Mouse (Mus musculus) megakaryocyte, adult 5-6 weeks (primary cell): Measurements from ENCODE around the gene Srarp. TPM values are rescaled to one million over a fixed set of nuclear protein-coding genes. Genes with fewer than 3 reads are reported as not detected.

Experiments used
- ATAC-seq: 2 replicates; pipeline ENCODE4 v1.8.0; 2016; ENCODE audit warnings: mild to moderate bottlenecking, inconsistent platforms; ENCODE audit not compliant: poor library complexity, severe bottlenecking
- total RNA-seq, 2 experiments: library from RNA; stranded (forward) in 1 of 2; stranded (reverse) in 1 of 2; fragments of 153-499, 151-499 nt in 1 of 2; fragments of 221-1000, 200-1000 nt in 1 of 2; gene quantifications; 2 replicates each; pipeline versions ENCODE4 v1.2.3 to v1.2.4; 2015 to 2017

The Srarp gene
- total RNA-seq, 2 experiments from 2014 or later: not detected

GRCm38 (mm10) chr4:141397861-141398260 is 38.0 kb downstream of the Srarp start:
- no peak for ATAC-seq

- ATAC-seq: no peak
Measured at GRCm38 (mm10) chr4:141394751-141395150, 41.2 kb downstream of the Srarp start.

- no peak for ATAC-seq
Measured at GRCm38 (mm10) chr4:141391293-141391692, 44.6 kb downstream of the Srarp start.

- no peak for ATAC-seq
Measured at GRCm38 (mm10) chr4:141389366-141390150, 46.3 kb downstream of the Srarp start.

GRCm38 (mm10) chr4:141387933-141388332 is 48.0 kb downstream of the Srarp start:
- ATAC-seq: no peak

- ATAC-seq: peak; percentile 82
Measured at GRCm38 (mm10) chr4:141387093-141387784, 48.7 kb downstream of the Srarp start.

- no peak for ATAC-seq
Measured at GRCm38 (mm10) chr4:141386150-141386549, 49.8 kb downstream of the Srarp start.

GRCm38 (mm10) chr4:141385275-141385674 is 50.6 kb downstream of the Srarp start:
- peak; percentile 77 for ATAC-seq

Other genes with a start within 250 kb of the Srarp start
- gene Rsg1, start 222.1 kb downstream of the Srarp start, total RNA-seq (2015): not detected in 2 replicates
- 0.77 and 0.95 TPM in 2 replicates for gene Rsg1, start 222.1 kb downstream of the Srarp start, total RNA-seq (2017)
- gene Arhgef19, start 196.6 kb downstream of the Srarp start, total RNA-seq (2015): not detected in 2 replicates
- gene Arhgef19, start 196.6 kb downstream of the Srarp start, total RNA-seq (2017): not detected in 2 replicates
- 1.1 TPM in 2 replicates for gene Epha2, start 134.9 kb downstream of the Srarp start, total RNA-seq (2015)
- gene Epha2, start 134.9 kb downstream of the Srarp start, total RNA-seq (2017): 1.3 and 2.1 TPM in 2 replicates
- gene Fam131c, start 67.9 kb downstream of the Srarp start, total RNA-seq (2015): not detected in 2 replicates
- not detected in 2 replicates for gene Fam131c, start 67.9 kb downstream of the Srarp start, total RNA-seq (2017)
- not detected in 2 replicates for gene Clcnka, start 37.4 kb downstream of the Srarp start, total RNA-seq (2015)
- not detected in 2 replicates for gene Clcnka, start 37.4 kb downstream of the Srarp start, total RNA-seq (2017)
- not detected in 2 replicates for gene Clcnkb, start 20.1 kb downstream of the Srarp start, total RNA-seq (2015)
- gene Clcnkb, start 20.1 kb downstream of the Srarp start, total RNA-seq (2017): not detected in 2 replicates
- gene Hspb7, start 15.3 kb downstream of the Srarp start, total RNA-seq (2015): not detected in 2 replicates
- gene Hspb7, start 15.3 kb downstream of the Srarp start, total RNA-seq (2017): not detected in 2 replicates
- 12.7 TPM in 2 replicates for gene Zbtb17, start 8.5 kb upstream of the Srarp start, total RNA-seq (2015)
- 12.5 and 19.4 TPM in 2 replicates for gene Zbtb17, start 8.5 kb upstream of the Srarp start, total RNA-seq (2017)
- gene Spen, start 102.5 kb upstream of the Srarp start, total RNA-seq (2015): 30.4 and 34.2 TPM in 2 replicates
- 28.7 and 39.3 TPM in 2 replicates for gene Spen, start 102.5 kb upstream of the Srarp start, total RNA-seq (2017)
- gene Fblim1, start 170.0 kb upstream of the Srarp start, total RNA-seq (2015): not detected in 2 replicates
- not detected in 2 replicates for gene Fblim1, start 170.0 kb upstream of the Srarp start, total RNA-seq (2017)
- 0.16 TPM in 1 of 2 replicates, not detected in the other for gene Tmem82, start 182.5 kb upstream of the Srarp start, total RNA-seq (2015)
- 0.26 TPM in 1 of 2 replicates, not detected in the other for gene Tmem82, start 182.5 kb upstream of the Srarp start, total RNA-seq (2017)
- gene Slc25a34, start 187.7 kb upstream of the Srarp start, total RNA-seq (2015): not detected in 2 replicates
- not detected in 2 replicates for gene Slc25a34, start 187.7 kb upstream of the Srarp start, total RNA-seq (2017)
- 11.1 and 14.9 TPM in 2 replicates for gene Plekhm2, start 228.8 kb upstream of the Srarp start, total RNA-seq (2015)
- gene Plekhm2, start 228.8 kb upstream of the Srarp start, total RNA-seq (2017): 10.4 and 11.1 TPM in 2 replicates
- gene Rsc1a1, start 249.5 kb upstream of the Srarp start, total RNA-seq (2015): 26.8 and 33.7 TPM in 2 replicates
- 9.5 and 16.2 TPM in 2 replicates for gene Rsc1a1, start 249.5 kb upstream of the Srarp start, total RNA-seq (2017)